Mouse (Mus musculus) intestine, embryonic 16.5 days (tissue): ENCODE results near the gene Thoc5. TPM values are rescaled to one million over a fixed set of nuclear protein-coding genes. Genes with fewer than 3 reads are reported as not detected.

Experiments
- ATAC-seq: fragments of 200-750 bp; cut with Nextera tagmentation; 2 replicates; pipeline ENCODE4 v1.8.0; 2017; ENCODE audit warnings: moderate TSS enrichment, moderate library complexity
- H3K27ac ChIP-seq: fragments of 300-500 bp; sonication (generic); 2 replicates; pipeline ENCODE4 v1.5.1; 2014; ENCODE audit warnings: mild to moderate bottlenecking, low read length
- H3K27me3 ChIP-seq: fragments of 300-500 bp; sonication (generic); replicated peaks from 2 replicates; pipeline ENCODE4 v1.6.1; 2014; ENCODE audit warnings: low read length, control low read depth, mixed read lengths; ENCODE audit not compliant: control insufficient read depth, insufficient read depth
- H3K36me3 ChIP-seq: fragments of 300-500 bp; sonication (generic); 2 replicates; pipeline ENCODE4 v1.6.1; 2014; ENCODE audit warnings: low read length, control low read depth; ENCODE audit not compliant: control insufficient read depth, insufficient read depth
- H3K4me1 ChIP-seq: fragments of 300-500 bp; sonication (generic); 2 replicates; pipeline ENCODE4 v1.6.1; 2014; ENCODE audit warnings: low read length, control low read depth, mixed read lengths; ENCODE audit not compliant: control insufficient read depth, insufficient read depth
- H3K4me2 ChIP-seq: fragments of 300-500 bp; sonication (generic); 2 replicates; pipeline ENCODE4 v1.6.1; 2014; ENCODE audit warnings: low read depth, low read length, control low read depth
- H3K4me3 ChIP-seq: fragments of 300-500 bp; sonication (generic); 2 replicates; pipeline ENCODE4 v1.5.1; 2014; ENCODE audit warnings: mild to moderate bottlenecking, low read length
- H3K9ac ChIP-seq: fragments of 300-500 bp; sonication (generic); 2 replicates; pipeline ENCODE4 v1.6.1; 2014; ENCODE audit warnings: low read depth, low read length
- H3K9me3 ChIP-seq: fragments of 300-500 bp; sonication (generic); 2 replicates; pipeline ENCODE4 v1.6.1; 2016; ENCODE audit warnings: low read length, control low read depth; ENCODE audit not compliant: control insufficient read depth
- WGBS: fragments of 180-500 bp; shearing (Covaris S2); extraction: QIAGEN DNeasy Blood & Tissue Kit; methylation state at CpG from one replicate; pipeline ENCODE4 v1.1.7; 2014; 5-methylcytosine and 5-hydroxymethylcytosine counted together
- polyA plus RNA-seq: library from polyadenylated mRNA; unstranded; fragments of >200 nt; fragmentation: Nextera tagmentation; extraction: Ambion mirVana; gene quantifications from 2 replicates; pipeline ENCODE4 v1.2.1, GENCODE M21; 2015

The Thoc5 gene
- polyA plus RNA-seq = 30.3 and 32.7 TPM in 2 replicates

GRCm38 (mm10) chr11:4894848-4895816, at the start of gene Thoc5:
Gene Thoc5, plus strand, starts transcription at chr11:4895320.
- Histone ChIP-seq H3K4me3 (peak within 1 kb of the TSS; percentile 94), H3K27ac (peak within 1 kb of the TSS; percentile 74), H3K36me3 (peaks cover 7% of the 10 kb centered on the region), H3K4me1 (peaks cover 5% of the 10 kb centered on the region), H3K27me3 (no peaks in the 10 kb centered on the region), H3K9ac (peak within 1 kb of the TSS; percentile 87), H3K9me3 (no peaks in the 10 kb centered on the region), H3K4me2 (peak within 1 kb of the TSS; percentile 91)
- peak; percentile 95 for ATAC-seq
- 2% methylated on average over 52 of the region's 52 CpGs for WGBS

DNA sequence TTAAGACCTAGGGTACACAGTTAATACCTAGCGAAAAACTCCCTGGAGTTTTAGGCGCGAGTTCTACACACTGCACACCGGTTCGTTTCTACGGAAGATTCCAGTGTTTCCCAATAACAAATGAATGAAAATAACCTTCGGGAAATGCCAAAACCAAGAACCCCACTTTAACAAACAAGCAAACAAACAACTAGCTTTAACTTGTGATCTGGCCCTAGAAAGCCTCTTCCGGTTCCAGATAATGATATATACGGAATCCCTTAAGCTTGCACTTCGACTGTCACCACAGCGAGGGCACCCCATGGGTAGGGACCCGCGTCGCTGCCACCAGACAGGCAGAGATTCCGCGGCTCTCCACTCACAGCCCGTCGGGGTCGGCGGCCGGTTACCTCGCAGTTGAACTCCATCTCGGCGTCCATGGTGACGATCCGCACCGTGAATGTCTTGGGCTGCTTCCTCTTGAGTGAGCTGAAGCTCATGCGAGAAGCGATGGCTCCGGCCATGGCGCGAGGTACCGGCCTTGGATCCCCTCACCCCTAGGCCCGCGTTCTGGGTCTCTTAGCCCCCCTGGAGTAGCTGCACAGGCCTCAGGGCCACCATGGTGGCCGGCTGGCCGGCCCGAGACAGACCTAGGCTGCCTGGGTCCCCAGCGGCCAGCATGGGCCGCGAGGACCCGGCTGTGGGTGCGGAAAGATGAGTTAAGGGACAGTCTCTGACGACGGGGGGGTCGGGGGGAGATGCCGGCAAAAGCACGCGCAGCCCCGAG, 46.5 kb upstream of the Thoc5 start:
- Histone ChIP-seq H3K4me3 (peak overlapping the region; percentile 100), H3K27me3 (no peaks in the 10 kb centered on the region), H3K4me2 (peak overlapping the region; percentile 54), H3K9me3 (no peaks in the 10 kb centered on the region), H3K27ac (peak overlapping the region; percentile 87), H3K9ac (peak overlapping the region; percentile 99), H3K36me3 (no peaks in the 10 kb centered on the region), H3K4me1 (peaks cover 6% of the 10 kb centered on the region)
- peak; percentile 39 for ATAC-seq
- WGBS = under 1% methylated on average over 50 of the region's 50 CpGs

DNA sequence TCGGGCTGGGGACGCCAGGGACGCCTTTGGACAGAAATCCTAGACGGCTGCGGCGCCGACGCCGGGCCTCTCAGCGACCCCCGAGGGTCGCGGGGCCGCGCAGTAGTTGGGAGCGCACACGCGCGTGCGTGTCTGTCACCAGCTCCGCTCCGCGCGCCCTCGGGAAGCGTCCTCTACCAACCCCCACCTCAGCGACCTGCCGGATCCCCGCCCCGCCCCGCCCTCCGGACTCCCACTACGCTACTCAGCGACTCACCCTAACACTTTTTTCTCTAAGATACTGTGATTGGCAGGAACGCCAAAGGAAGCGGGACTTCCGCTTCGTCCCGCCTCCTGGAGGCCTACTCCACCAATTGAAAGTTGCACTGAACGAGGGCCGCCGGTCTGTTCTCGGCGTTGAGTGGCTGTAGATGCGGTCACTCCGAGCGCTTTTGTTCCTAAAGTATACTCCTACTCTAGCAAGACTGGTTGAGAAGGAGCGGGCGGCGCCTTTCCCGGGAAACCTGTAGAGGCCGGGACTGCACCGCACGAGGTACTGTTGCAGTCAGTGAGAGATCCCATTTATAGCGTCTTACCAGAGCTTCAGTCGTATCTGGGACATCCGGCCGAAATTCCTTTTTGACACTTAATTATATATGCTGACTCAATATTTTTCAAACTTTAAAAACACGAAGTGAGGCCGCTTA, 45.7 kb upstream of the Thoc5 start, which contains the start of gene Nf2:
Nf2 (minus strand) TSS at position 279 of the 686 bp plus-strand sequence.
- Histone ChIP-seq H3K4me3 (peak within 1 kb of the TSS; percentile 100), H3K4me1 (peaks cover 6% of the 10 kb centered on the region), H3K36me3 (no peaks in the 10 kb centered on the region), H3K27me3 (no peaks in the 10 kb centered on the region), H3K27ac (peak within 1 kb of the TSS; percentile 87), H3K9me3 (no peaks in the 10 kb centered on the region), H3K4me2 (peak within 1 kb of the TSS; percentile 56), H3K9ac (peak within 1 kb of the TSS; percentile 99)
- ATAC-seq = peak; percentile 100
- under 1% methylated on average over 60 of the region's 60 CpGs for WGBS

- H3K27me3 ChIP-seq = no peaks in the 10 kb centered on the region
- no peak for ATAC-seq
- no peak overlapping the region for H3K9ac ChIP-seq
- peaks cover 6% of the 10 kb centered on the region for H3K4me1 ChIP-seq
- H3K27ac ChIP-seq = no peak overlapping the region
- WGBS = 92% methylated on average over 2 of the region's 2 CpGs
- H3K4me3 ChIP-seq = no peak overlapping the region
- no peak overlapping the region for H3K4me2 ChIP-seq
- no peaks in the 10 kb centered on the region for H3K36me3 ChIP-seq
- no peaks in the 10 kb centered on the region for H3K9me3 ChIP-seq
Observed at GRCm38 (mm10) chr11:4850404-4850803, 44.7 kb upstream of the Thoc5 start.

DNA sequence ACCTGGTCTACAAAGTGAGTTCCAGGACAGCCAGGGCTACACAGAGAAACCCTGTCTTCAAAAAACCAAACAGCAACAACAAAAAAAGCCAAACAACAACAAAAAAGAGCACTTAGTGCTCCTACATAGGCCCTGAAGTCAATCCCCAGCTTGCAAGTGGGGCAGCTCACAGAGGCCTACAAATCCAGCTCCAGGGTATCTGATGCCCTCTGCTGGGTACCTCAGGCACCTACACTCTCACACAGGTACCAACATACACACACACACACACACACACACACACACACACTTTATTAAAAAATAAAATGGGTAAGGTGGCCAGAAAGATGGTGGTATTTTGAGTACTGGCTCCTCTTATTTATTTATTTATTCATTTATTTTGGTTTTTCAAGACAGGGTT, 42.1 kb upstream of the Thoc5 start:
- no peak for ATAC-seq
- Histone ChIP-seq H3K27me3 (no peaks in the 10 kb centered on the region), H3K9me3 (no peaks in the 10 kb centered on the region), H3K36me3 (no peaks in the 10 kb centered on the region), H3K4me3 (no peak overlapping the region), H3K4me2 (no peak overlapping the region), H3K9ac (no peak overlapping the region), H3K4me1 (peaks cover 2% of the 10 kb centered on the region), H3K27ac (no peak overlapping the region)

- no peak overlapping the region for H3K9ac ChIP-seq
Observed at GRCm38 (mm10) chr11:4854181-4854580, 40.9 kb upstream of the Thoc5 start.

DNA sequence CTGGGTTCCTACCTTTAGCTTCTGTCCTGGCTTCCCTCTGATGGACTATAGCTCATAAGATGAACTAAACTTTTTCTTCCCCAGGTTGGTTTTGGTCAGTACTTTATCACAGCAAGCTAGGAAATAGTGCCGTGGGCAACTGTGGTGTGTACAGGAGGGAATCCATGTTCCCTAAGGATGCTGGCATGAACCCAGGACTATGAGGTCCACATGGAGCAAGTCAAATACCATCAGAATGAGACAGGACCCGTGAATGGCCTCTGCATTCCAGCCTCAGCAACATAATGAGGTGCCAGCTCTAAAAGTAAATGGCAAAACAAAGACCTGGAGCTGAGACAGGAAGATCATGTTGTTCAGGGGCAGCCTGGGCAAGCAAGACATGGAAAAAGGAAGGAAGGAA, 36.7 kb upstream of the Thoc5 start:
- 55% methylated on average over 2 of the region's 2 CpGs for WGBS
- Histone ChIP-seq H3K9ac (no peak overlapping the region), H3K9me3 (no peaks in the 10 kb centered on the region), H3K4me2 (no peak overlapping the region), H3K4me1 (no peaks in the 10 kb centered on the region), H3K27me3 (no peaks in the 10 kb centered on the region), H3K36me3 (no peaks in the 10 kb centered on the region), H3K27ac (no peak overlapping the region), H3K4me3 (no peak overlapping the region)
- no peak for ATAC-seq

More at GRCm38 (mm10) chr11:4854181-4854580, 40.9 kb upstream of the Thoc5 start:
- Histone ChIP-seq H3K4me1 (no peaks in the 10 kb centered on the region), H3K9me3 (no peaks in the 10 kb centered on the region), H3K4me3 (no peak overlapping the region), H3K27ac (no peak overlapping the region), H3K36me3 (no peaks in the 10 kb centered on the region), H3K27me3 (no peaks in the 10 kb centered on the region), H3K4me2 (no peak overlapping the region)
- ATAC-seq = no peak
- WGBS = 93% methylated on average over 5 of the region's 5 CpGs

DNA sequence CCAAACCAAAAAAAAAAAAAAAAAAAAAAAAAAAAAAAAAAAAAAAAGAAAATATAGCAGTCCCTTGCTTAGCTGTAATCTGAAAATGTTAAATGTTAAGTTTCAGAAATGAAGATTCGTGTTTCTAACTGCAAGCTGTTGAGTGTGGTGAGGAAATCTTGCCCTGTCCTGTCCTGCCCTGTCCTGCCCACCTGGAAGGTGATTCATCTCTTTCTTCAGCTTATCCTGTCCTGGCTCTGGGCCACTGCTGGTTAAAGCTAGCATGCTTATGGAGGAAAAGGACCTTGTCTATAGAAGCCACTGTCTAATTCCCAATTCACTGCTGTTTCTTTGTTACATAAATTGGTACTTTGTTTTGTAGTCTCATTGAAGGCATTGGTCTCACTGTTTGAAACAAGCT, 34.1 kb upstream of the Thoc5 start:
- no peaks in the 10 kb centered on the region for H3K36me3 ChIP-seq
- H3K4me2 ChIP-seq = no peak overlapping the region
- no peaks in the 10 kb centered on the region for H3K27me3 ChIP-seq
- no peaks in the 10 kb centered on the region for H3K4me1 ChIP-seq
- ATAC-seq = no peak
- 66% methylated on average over 1 of the region's 1 CpGs for WGBS
- H3K27ac ChIP-seq = no peak overlapping the region
- no peak overlapping the region for H3K4me3 ChIP-seq
- H3K9ac ChIP-seq = no peak overlapping the region
- H3K9me3 ChIP-seq = no peaks in the 10 kb centered on the region
